Mouse (Mus musculus): Measurements from ENCODE around the gene Fastkd5. TPM values are rescaled to one million over a fixed set of nuclear protein-coding genes. Genes with fewer than 3 reads are reported as not detected.
A peak's percentile ranks its signal among the peaks of the same experiment; 100 is the strongest.
"Not testable (repeated sequence)": the region's sequence is repeated elsewhere in the genome, so short reads cannot be mapped to it uniquely, and the experiment has no call there.

Gene Fastkd5
- polyA plus RNA-seq, 1 experiment from 2014 or later: 22.3 TPM

GRCm38 (mm10) chr2:130583902-130584560, 45.8 kb downstream of the Fastkd5 start:
- Histone ChIP-seq H3K36me3 (no peaks in the 10 kb centered on the region), H3K27me3 (ENCODE audit: low read depth, poor library complexity, severe bottlenecking) (peaks cover 56% of the 10 kb centered on the region), H3K4me1 (peaks cover 20% of the 10 kb centered on the region), H3K9me3 (replicated peaks) (no peaks in the 10 kb centered on the region), H3K4me3 (no peak overlapping the region), H3K27ac (no peak overlapping the region)
- WGBS: 87% methylated on average over 10 of the region's 10 CpGs
- DNase-seq (ENCODE audit: low spot score): no peak

GRCm38 (mm10) chr2:130582552-130582951, 47.3 kb downstream of the Fastkd5 start, which contains the start of gene Avp:
Gene Avp, minus strand, starts transcription at chr2:130582554.
- Histone ChIP-seq H3K4me1 (peaks cover 23% of the 10 kb centered on the region), H3K9me3 (replicated peaks) (no peaks in the 10 kb centered on the region), H3K36me3 (no peaks in the 10 kb centered on the region), H3K27ac (0 out of 2 replicates have a peak within 1 kb of the TSS, but pooled peaks have one; percentile 14), H3K4me3 (no peak within 1 kb of the TSS), H3K27me3 (ENCODE audit: low read depth, poor library complexity, severe bottlenecking) (peaks cover 70% of the 10 kb centered on the region)
- WGBS: 39% methylated on average over 10 of the region's 10 CpGs
- DNase-seq (ENCODE audit: low spot score): no peak

DNA sequence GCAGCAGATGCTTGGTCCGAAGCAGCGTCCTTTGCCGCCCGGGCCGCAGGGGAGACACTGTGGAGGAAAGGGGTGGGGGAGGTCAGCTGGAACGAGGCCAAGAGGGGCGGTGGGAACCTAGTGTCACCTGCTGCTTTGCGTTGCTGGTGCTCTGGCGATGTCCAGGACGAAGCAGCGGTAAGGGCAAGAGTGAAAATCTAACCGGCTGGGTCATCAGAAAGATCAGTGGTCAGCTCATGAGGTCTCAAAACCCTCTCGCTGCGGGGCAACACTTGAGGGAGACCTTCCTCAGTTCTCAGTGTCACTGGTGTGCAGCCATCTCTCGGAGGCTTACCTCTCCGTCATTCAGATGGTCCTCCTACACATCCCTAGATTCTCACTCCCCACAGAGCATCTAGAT, 48.6 kb downstream of the Fastkd5 start:
- H3K4me3 ChIP-seq: peak overlapping the region; percentile 41
- DNase-seq (ENCODE audit: low spot score): no peak
- H3K4me1 ChIP-seq: peaks cover 35% of the 10 kb centered on the region
- H3K36me3 ChIP-seq: no peaks in the 10 kb centered on the region
- H3K27me3 ChIP-seq (ENCODE audit: low read depth, poor library complexity, severe bottlenecking): peaks cover 84% of the 10 kb centered on the region
- H3K27ac ChIP-seq: no peak overlapping the region
- 3% methylated on average over 16 of the region's 16 CpGs for WGBS
- no peaks in the 10 kb centered on the region for H3K9me3 ChIP-seq (replicated peaks)

DNA sequence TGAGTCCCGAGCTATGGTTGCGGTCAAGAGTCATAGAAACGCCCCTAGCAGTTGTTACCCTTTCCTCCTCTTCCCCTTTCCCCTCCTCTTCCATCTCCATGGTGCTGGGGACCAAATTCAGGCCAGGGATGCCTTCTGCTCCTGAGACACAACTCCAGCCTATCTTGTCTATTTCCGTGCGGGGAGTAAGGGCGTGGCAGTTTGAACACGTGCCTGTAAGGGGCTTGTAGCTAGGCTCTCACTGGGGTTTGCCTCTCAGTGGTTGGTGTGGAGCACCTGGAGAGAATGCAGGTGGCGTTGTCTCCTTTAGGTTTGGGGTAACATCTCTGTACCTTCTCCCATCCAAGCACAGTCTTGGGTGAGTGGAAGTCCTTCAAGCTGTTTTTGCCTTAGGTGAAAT, 50.0 kb downstream of the Fastkd5 start:
- 8% methylated on average over 8 of the region's 8 CpGs for WGBS
- Histone ChIP-seq H3K36me3 (no peaks in the 10 kb centered on the region), H3K27me3 (ENCODE audit: low read depth, poor library complexity, severe bottlenecking) (peaks cover 98% of the 10 kb centered on the region), H3K9me3 (replicated peaks) (no peaks in the 10 kb centered on the region), H3K27ac (no peak overlapping the region), H3K4me3 (no peak overlapping the region), H3K4me1 (peaks cover 38% of the 10 kb centered on the region)
- no peak for DNase-seq (ENCODE audit: low spot score)

GRCm38 (mm10) chr2:130578148-130578547, 51.7 kb downstream of the Fastkd5 start:
- H3K9me3 ChIP-seq (replicated peaks): no peaks in the 10 kb centered on the region
- peaks cover 38% of the 10 kb centered on the region for H3K4me1 ChIP-seq
- DNase-seq (ENCODE audit: low spot score): peak; percentile 72
- H3K27me3 ChIP-seq (ENCODE audit: low read depth, poor library complexity, severe bottlenecking): peaks cover 97% of the 10 kb centered on the region
- no peaks in the 10 kb centered on the region for H3K36me3 ChIP-seq
- no peak overlapping the region for H3K4me3 ChIP-seq
- WGBS: 10% methylated on average over 11 of the region's 11 CpGs
- H3K27ac ChIP-seq: no peak overlapping the region

- Histone ChIP-seq H3K4me1 (peaks cover 35% of the 10 kb centered on the region), H3K4me3 (peak overlapping the region; percentile 23), H3K36me3 (no peaks in the 10 kb centered on the region), H3K9me3 (replicated peaks) (no peaks in the 10 kb centered on the region), H3K27ac (no peak overlapping the region), H3K27me3 (ENCODE audit: low read depth, poor library complexity, severe bottlenecking) (peaks cover 92% of the 10 kb centered on the region)
- 4% methylated on average over 12 of the region's 12 CpGs for WGBS
- DNase-seq (ENCODE audit: low spot score): peak; percentile 47
These were observed 52.2 kb downstream of the Fastkd5 start for GRCm38 (mm10) chr2:130577632-130578031.

DNA sequence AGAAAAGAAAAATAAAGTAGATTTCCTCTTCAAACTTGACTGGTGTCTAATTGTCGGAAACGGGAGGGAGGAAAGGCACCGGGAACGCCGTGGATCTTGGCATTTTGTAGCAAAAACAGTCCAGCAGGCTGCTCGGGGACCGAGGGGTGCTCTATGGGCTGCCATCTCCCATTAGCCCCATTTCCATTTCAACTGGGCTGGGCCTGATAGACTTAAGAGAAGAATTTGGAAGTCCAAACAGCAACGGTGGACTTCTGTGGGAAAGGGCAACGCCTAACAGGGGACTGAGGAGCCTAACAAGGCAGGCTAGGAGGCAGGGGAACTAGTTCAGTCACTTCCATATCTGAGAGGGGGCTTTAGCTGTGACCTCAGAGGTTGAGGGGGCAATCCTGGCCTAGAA, 52.8 kb downstream of the Fastkd5 start:
- no peak overlapping the region for H3K27ac ChIP-seq
- H3K27me3 ChIP-seq (ENCODE audit: low read depth, poor library complexity, severe bottlenecking): peaks cover 86% of the 10 kb centered on the region
- WGBS: 5% methylated on average over 9 of the region's 9 CpGs
- H3K9me3 ChIP-seq (replicated peaks): no peaks in the 10 kb centered on the region
- H3K4me3 ChIP-seq: peak overlapping the region; percentile 40; the same call in 1 of the 2 replicates
- peaks cover 31% of the 10 kb centered on the region for H3K4me1 ChIP-seq
- DNase-seq (ENCODE audit: low spot score): peak; percentile 44
- no peaks in the 10 kb centered on the region for H3K36me3 ChIP-seq

DNA sequence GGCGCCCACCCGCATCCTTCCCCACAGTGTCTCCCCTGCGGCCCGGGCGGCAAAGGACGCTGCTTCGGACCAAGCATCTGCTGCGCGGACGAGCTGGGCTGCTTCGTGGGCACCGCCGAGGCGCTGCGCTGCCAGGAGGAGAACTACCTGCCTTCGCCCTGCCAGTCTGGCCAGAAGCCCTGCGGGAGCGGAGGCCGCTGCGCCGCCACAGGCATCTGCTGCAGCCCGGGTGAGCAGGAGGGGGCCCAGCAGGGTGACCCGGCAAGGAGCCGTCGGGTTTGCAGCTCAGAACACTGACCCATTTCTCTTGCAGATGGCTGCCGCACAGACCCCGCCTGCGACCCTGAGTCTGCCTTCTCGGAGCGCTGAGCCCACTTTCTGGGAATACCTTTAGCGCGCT, 53.3 kb downstream of the Fastkd5 start:
- H3K9me3 ChIP-seq (replicated peaks); H3K36me3 ChIP-seq; H3K27ac ChIP-seq: not testable (repeated sequence)
- WGBS: 2% methylated on average over 32 of the region's 32 CpGs
- peak overlapping the region; percentile 40 for H3K4me3 ChIP-seq
- H3K4me1 ChIP-seq: peaks cover 31% of the 10 kb centered on the region
- peak; percentile 57 for DNase-seq (ENCODE audit: low spot score)
- H3K27me3 ChIP-seq (ENCODE audit: low read depth, poor library complexity, severe bottlenecking): peaks cover 82% of the 10 kb centered on the region

GRCm38 (mm10) chr2:130575873-130576272, 54.0 kb downstream of the Fastkd5 start, which contains the start of gene Oxt:
Gene Oxt, plus strand, starts transcription at chr2:130576173.
- H3K36me3 ChIP-seq: no peaks in the 10 kb centered on the region
- WGBS: 36% methylated on average over 9 of the region's 9 CpGs
- H3K4me3 ChIP-seq: peak within 1 kb of the TSS; percentile 40
- H3K9me3 ChIP-seq (replicated peaks): no peaks in the 10 kb centered on the region
- no peak for DNase-seq (ENCODE audit: low spot score)
- H3K27me3 ChIP-seq (ENCODE audit: low read depth, poor library complexity, severe bottlenecking): peaks cover 75% of the 10 kb centered on the region
- peaks cover 26% of the 10 kb centered on the region for H3K4me1 ChIP-seq
- no peak within 1 kb of the TSS for H3K27ac ChIP-seq

DNA sequence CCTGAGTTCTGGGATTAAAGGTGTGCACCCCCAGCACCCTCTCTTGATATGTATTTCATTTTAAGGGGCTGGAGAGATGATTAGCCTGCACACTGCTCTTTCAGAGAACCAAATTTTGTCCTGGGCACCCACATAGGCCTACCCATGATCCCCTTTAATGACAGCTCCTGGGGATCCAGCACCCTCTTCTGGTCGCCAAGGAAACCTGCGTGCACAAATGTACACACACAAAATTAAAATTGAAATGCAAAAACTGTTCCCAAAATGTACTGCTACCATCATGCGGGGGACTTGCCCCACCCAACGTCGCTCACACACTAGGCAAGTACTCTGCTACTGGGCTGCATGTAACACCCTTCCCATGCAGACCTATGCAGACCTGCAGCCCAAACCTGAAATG, 54.9 kb downstream of the Fastkd5 start:
- peaks cover 66% of the 10 kb centered on the region for H3K27me3 ChIP-seq (ENCODE audit: low read depth, poor library complexity, severe bottlenecking)

GRCm38 (mm10) chr2:130569926-130570325, 59.9 kb downstream of the Fastkd5 start:
- Histone ChIP-seq H3K4me3 (no peak overlapping the region), H3K4me1 (peaks cover 2% of the 10 kb centered on the region)
- no peak for DNase-seq (ENCODE audit: low spot score)

More for the DNA sequence above, 54.9 kb downstream of the Fastkd5 start:
- peaks cover 18% of the 10 kb centered on the region for H3K4me1 ChIP-seq
- no peak overlapping the region for H3K27ac ChIP-seq
- no peak overlapping the region for H3K4me3 ChIP-seq
- no peaks in the 10 kb centered on the region for H3K36me3 ChIP-seq
- no peaks in the 10 kb centered on the region for H3K9me3 ChIP-seq (replicated peaks)
- WGBS: 79% methylated on average over 5 of the region's 5 CpGs
- DNase-seq (ENCODE audit: low spot score): no peak

DNA sequence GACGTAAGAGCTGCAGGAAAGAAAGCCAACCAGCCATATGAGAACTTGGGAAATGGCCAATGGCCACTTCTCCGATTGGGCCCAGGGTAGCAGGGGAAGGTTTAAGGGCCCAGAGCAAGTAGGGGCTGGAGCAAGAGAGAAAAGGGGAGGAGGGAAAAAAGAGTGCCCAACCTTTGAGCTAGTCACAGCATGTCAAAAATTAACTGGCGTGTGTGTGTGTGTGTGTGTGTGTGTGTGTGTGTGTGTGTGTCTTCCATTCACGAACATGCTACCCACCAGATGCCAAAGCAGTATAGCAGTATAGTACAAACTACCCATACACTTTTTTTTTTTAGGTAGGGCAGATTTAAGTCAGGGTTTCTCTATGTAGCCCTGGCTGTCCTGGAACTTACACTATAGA, 60.9 kb downstream of the Fastkd5 start:
- H3K27me3 ChIP-seq (ENCODE audit: low read depth, poor library complexity, severe bottlenecking): peaks cover 7% of the 10 kb centered on the region
- peaks cover 24% of the 10 kb centered on the region for H3K36me3 ChIP-seq
- no peak for DNase-seq (ENCODE audit: low spot score)
- no peaks in the 10 kb centered on the region for H3K9me3 ChIP-seq (replicated peaks)
- H3K4me1 ChIP-seq: peaks cover 12% of the 10 kb centered on the region
- WGBS: 87% methylated on average over 4 of the region's 4 CpGs
- no peak overlapping the region for H3K27ac ChIP-seq
- no peak overlapping the region for H3K4me3 ChIP-seq

More at GRCm38 (mm10) chr2:130569926-130570325, 59.9 kb downstream of the Fastkd5 start:
- Histone ChIP-seq H3K27ac (no peak overlapping the region), H3K9me3 (replicated peaks) (no peaks in the 10 kb centered on the region), H3K36me3 (peaks cover 23% of the 10 kb centered on the region), H3K27me3 (ENCODE audit: low read depth, poor library complexity, severe bottlenecking) (peaks cover 15% of the 10 kb centered on the region)

DNA sequence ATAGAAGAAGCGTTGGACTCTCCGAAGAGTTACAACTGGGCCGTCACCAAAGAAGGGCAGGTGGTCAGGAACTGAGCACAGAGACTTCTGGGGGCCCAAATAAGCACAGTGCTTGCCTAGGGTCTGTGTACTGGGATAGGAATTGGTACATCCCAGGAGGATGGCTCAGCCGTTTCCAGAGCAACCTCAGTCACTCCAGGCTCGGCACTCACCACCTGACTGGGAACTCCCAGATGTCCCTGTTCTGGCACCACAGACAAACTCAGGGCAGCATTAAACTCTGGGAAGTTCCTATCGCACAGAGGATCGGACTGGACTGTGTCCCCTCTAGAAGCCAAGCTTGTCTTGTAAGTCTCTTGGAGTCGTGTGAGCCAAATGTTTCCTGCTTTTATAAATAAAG, 64.8 kb downstream of the Fastkd5 start:
- Histone ChIP-seq H3K36me3 (peaks cover 24% of the 10 kb centered on the region), H3K9me3 (replicated peaks) (no peaks in the 10 kb centered on the region), H3K4me3 (peak overlapping the region; percentile 86; the same call in 1 of the 2 replicates)

More for the DNA sequence above, 64.8 kb downstream of the Fastkd5 start:
- peaks cover 22% of the 10 kb centered on the region for H3K4me1 ChIP-seq
- no peak for DNase-seq (ENCODE audit: low spot score)
- WGBS: 84% methylated on average over 8 of the region's 8 CpGs
- H3K27ac ChIP-seq: no peak overlapping the region
- no peaks in the 10 kb centered on the region for H3K27me3 ChIP-seq (ENCODE audit: low read depth, poor library complexity, severe bottlenecking)

All from limb, embryonic 10.5 days (tissue).